Mouse (Mus musculus): ENCODE measurements around the gene Zbtb25.

- TF ChIP-seq NELFE (IDR thresholded peaks at IDR 0.05; ENCODE audit: low read depth, low read length) (peak; percentile 54; the same call in 1 of the 2 replicates), SIN3A (IDR thresholded peaks at IDR 0.05; ENCODE audit: low read length) (no peak; the same call in none of the 2 replicates), POLR2AphosphoS5 (IDR thresholded peaks at IDR 0.05; ENCODE audit: borderline replicate concordance, low read depth, low read length) (no peak), CTCF (IDR thresholded peaks at IDR 0.05 in 2 of 3, conservative IDR thresholded peaks at IDR 0.05 in 1 of 3; ENCODE audit: control insufficient read depth in 1 of 3, insufficient read depth in 1 of 3, low read depth in 2 of 3, low read length in 3 of 3, poor library complexity in 1 of 3, severe bottlenecking in 1 of 3) (no peak), POLR2A (IDR thresholded peaks at IDR 0.05; ENCODE audit: control insufficient read depth in 1 of 2, insufficient read depth in 1 of 2, low read depth in 1 of 2, low read length in 2 of 2, poor library complexity in 1 of 2) (peak; percentile 22 to 63; a peak in 2 of 4 replicates), EP300 (IDR thresholded peaks at IDR 0.05; ENCODE audit: low read depth in 1 of 2, low read length in 2 of 2) (peak in 1 of 2 experiments; percentile 19; a peak in 1 of 4 replicates), BHLHE40 (IDR thresholded peaks at IDR 0.05; ENCODE audit: borderline replicate concordance, low read depth, low read length) (peak; percentile 27; the same call in 1 of the 2 replicates), GATA1 (IDR thresholded peaks at IDR 0.05; ENCODE audit: low read depth, low read length) (no peak), RCOR1 (IDR thresholded peaks at IDR 0.05; ENCODE audit: low read depth, low read length) (no peak), MEF2A (IDR thresholded peaks at IDR 0.05; ENCODE audit: extremely low read depth, insufficient replicate concordance, low read depth, low read length, poor library complexity, severe bottlenecking) (no peak)
Measured at GRCm38 (mm10) chr12:76370831-76371571, 1.6 kb upstream of the Zbtb25 start.
